Mouse (Mus musculus): ENCODE measurements around the gene Meltf.

DNA sequence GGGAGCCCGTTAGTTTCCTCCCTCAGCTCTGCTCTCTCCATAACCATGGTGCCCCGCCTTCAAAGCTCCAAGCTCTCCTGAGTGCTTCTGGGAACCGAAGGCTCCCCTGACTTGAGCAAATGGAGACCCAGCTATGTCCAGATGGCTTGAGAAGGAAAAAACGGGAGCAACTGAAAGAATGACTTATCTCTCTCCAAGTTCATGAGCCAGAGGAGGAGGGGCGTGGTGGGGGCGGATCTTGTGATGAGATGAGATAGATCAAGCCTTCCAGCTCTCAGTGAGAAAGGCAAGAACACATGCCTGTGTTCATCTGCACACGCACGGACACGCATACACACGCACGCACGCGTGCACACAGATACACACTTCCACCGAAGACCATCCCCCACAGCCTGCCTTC lies 4.7 kb downstream of the Meltf start:
- TF ChIP-seq GATA1 (IDR thresholded peaks at IDR 0.05; ENCODE audit: low read length) (no peak), TAL1 (IDR thresholded peaks at IDR 0.05; ENCODE audit: low read length) (no peak)

All from erythroblast, embryonic 14.5 days (primary cell).